Mouse (Mus musculus) liver, embryonic 14.5 days (tissue): ENCODE measurements at regions not wholly inside any gene's neighbourhood (a gene's known extent, or its start where the extent isn't known, plus 50 kb on each side); places are given as distances from the start of the nearest gene placed in this dataset.

ENCODE experiments used
- ATAC-seq: fragments of 200-750 bp; cut with Nextera tagmentation; 2 replicates; pipeline ENCODE4 v1.8.0; 2017; ENCODE audit warnings: moderate number of reproducible peaks, mild to moderate bottlenecking, moderate library complexity; ENCODE audit not compliant: insufficient read depth
- DNase-seq, 3 experiments: peaks; one replicate each; pipeline ENCODE4 v3.0.0-alpha.2; 2012 to 2013; ENCODE audit warnings: low read depth in 3 of 3, low spot score in 3 of 3
- H3K27ac ChIP-seq: fragments of 300-500 bp; sonication (generic); 2 replicates; pipeline ENCODE4 v1.5.1; 2014; ENCODE audit warnings: moderate library complexity, mild to moderate bottlenecking, control low read depth, inconsistent platforms
- H3K27me3 ChIP-seq: fragments of 300-500 bp; sonication (generic); 2 replicates; pipeline ENCODE4 v1.6.1; 2014; ENCODE audit warnings: mild to moderate bottlenecking, low read length, moderate library complexity; ENCODE audit not compliant: control insufficient read depth, insufficient read depth
- H3K36me3 ChIP-seq: fragments of 300-500 bp; sonication (generic); replicated peaks from 2 replicates; pipeline ENCODE4 v1.6.1; 2014; ENCODE audit warnings: low read depth; ENCODE audit not compliant: control insufficient read depth, insufficient read depth
- H3K4me1 ChIP-seq, 2 experiments: fragments of 200-500 bp in 1 of 2; fragments of 300-500 bp in 1 of 2; sonication (generic) in 1 of 2; replicated peaks; 2 replicates each; pipeline ENCODE4 v1.6.1; 2012 to 2014; ENCODE audit warnings: antibody characterized with exemption in 1 of 2, inconsistent platforms in 1 of 2, low read length in 1 of 2; ENCODE audit not compliant: control insufficient read depth in 2 of 2, insufficient read depth in 2 of 2
- H3K4me2 ChIP-seq: fragments of 300-500 bp; sonication (generic); 2 replicates; pipeline ENCODE4 v1.6.1; 2014; ENCODE audit warnings: low read depth, mild to moderate bottlenecking, control low read depth, moderate library complexity
- H3K4me3 ChIP-seq, 2 experiments: fragments of 200-500 bp in 1 of 2; fragments of 300-500 bp in 1 of 2; sonication (generic) in 1 of 2; 2 replicates each; pipeline ENCODE4 v1.5.1; 2012 to 2014; ENCODE audit warnings: low read depth in 2 of 2, low read length in 2 of 2, mild to moderate bottlenecking in 2 of 2, control low read depth in 1 of 2, inconsistent platforms in 1 of 2, moderate library complexity in 1 of 2; ENCODE audit not compliant: insufficient read depth in 1 of 2
- H3K9ac ChIP-seq: fragments of 300-500 bp; sonication (generic); replicated peaks from 2 replicates; pipeline ENCODE4 v1.6.1; 2014; ENCODE audit warnings: mild to moderate bottlenecking, control low read depth, moderate library complexity
- H3K9me3 ChIP-seq: fragments of 300-500 bp; sonication (generic); 2 replicates; pipeline ENCODE4 v1.6.1; 2016; ENCODE audit warnings: low read length, mixed read lengths; ENCODE audit not compliant: control insufficient read depth
- CTCF ChIP-seq: IDR thresholded peaks from 2 replicates; pipeline ENCODE4 v1.5.1; 2016; ENCODE audit warnings: antibody characterized with exemption, low read depth, control low read depth
- EP300 ChIP-seq: IDR thresholded peaks from 2 replicates; pipeline ENCODE4 v1.6.1; 2016; ENCODE audit warnings: antibody characterized with exemption, low read depth
- WGBS: fragments of 180-500 bp; shearing (Covaris S2); extraction: QIAGEN DNeasy Blood & Tissue Kit; methylation state at CpG from one replicate; pipeline ENCODE4 v1.1.7; 2014; ENCODE audit not compliant: insufficient replicate concordance; 5-methylcytosine and 5-hydroxymethylcytosine counted together

GRCm38 (mm10) chr14:68022925-68023324 lies 1271.2 kb downstream of the Synb start:
- ATAC-seq (no peak), DNase-seq (no peak)
- Histone ChIP-seq H3K4me2 (no peak overlapping the region), H3K27me3 (no peaks in the 10 kb centered on the region), H3K4me1 (no peaks in the 10 kb centered on the region), H3K4me3 (no peak overlapping the region), H3K9ac (no peak overlapping the region), H3K36me3 (no peaks in the 10 kb centered on the region), H3K9me3 (no peaks in the 10 kb centered on the region), H3K27ac (no peak overlapping the region)
- TF ChIP-seq CTCF: no peak
- TF ChIP-seq EP300: no peak
- 66% methylated on average over 10 of the region's 10 CpGs for WGBS

- Histone ChIP-seq H3K4me1 (no peaks in the 10 kb centered on the region), H3K9ac (no peak overlapping the region), H3K9me3 (no peaks in the 10 kb centered on the region), H3K27ac (no peak overlapping the region), H3K4me2 (no peak overlapping the region), H3K27me3 (no peaks in the 10 kb centered on the region), H3K4me3 (no peak overlapping the region), H3K36me3 (no peaks in the 10 kb centered on the region)
- ATAC-seq (no peak), DNase-seq (no peak)
- 35% methylated on average over 7 of the region's 7 CpGs for WGBS
- TF ChIP-seq EP300 (no peak), CTCF (no peak)
Observed at GRCm38 (mm10) chr14:68021240-68021639, 1272.9 kb downstream of the Synb start.

- no peak overlapping the region for H3K27ac ChIP-seq
- H3K36me3 ChIP-seq: no peaks in the 10 kb centered on the region
- DNase-seq: no peak
- H3K4me1 ChIP-seq: no peaks in the 10 kb centered on the region
- H3K9ac ChIP-seq: no peak overlapping the region
- WGBS: 75% methylated on average over 6 of the region's 6 CpGs
- no peak for ATAC-seq
- H3K27me3 ChIP-seq: no peaks in the 10 kb centered on the region
- H3K9me3 ChIP-seq: no peaks in the 10 kb centered on the region
- H3K4me3 ChIP-seq: no peak overlapping the region
- TF ChIP-seq EP300 (no peak), CTCF (no peak)
- H3K4me2 ChIP-seq: no peak overlapping the region
Observed at GRCm38 (mm10) chr14:68020769-68021168, 1273.3 kb downstream of the Synb start.

- Histone ChIP-seq H3K9me3 (no peaks in the 10 kb centered on the region), H3K9ac (no peak overlapping the region), H3K4me2 (no peak overlapping the region), H3K36me3 (no peaks in the 10 kb centered on the region), H3K27me3 (no peaks in the 10 kb centered on the region), H3K4me1 (no peaks in the 10 kb centered on the region), H3K4me3 (no peak overlapping the region), H3K27ac (no peak overlapping the region)
- no peak for ATAC-seq
- no peak for TF ChIP-seq EP300
- TF ChIP-seq CTCF: no peak
- no peak for DNase-seq
Observed at GRCm38 (mm10) chr14:68018686-68019085, 1275.4 kb downstream of the Synb start.

GRCm38 (mm10) chr14:67996790-67997417 lies 1297.2 kb downstream of the Synb start:
- 71% methylated on average over 7 of the region's 7 CpGs for WGBS
- Histone ChIP-seq H3K4me1 (no peaks in the 10 kb centered on the region), H3K36me3 (no peaks in the 10 kb centered on the region), H3K4me3 (no peak overlapping the region), H3K9me3 (no peaks in the 10 kb centered on the region), H3K27me3 (no peaks in the 10 kb centered on the region), H3K27ac (no peak overlapping the region), H3K4me2 (no peak overlapping the region), H3K9ac (no peak overlapping the region)
- no peak for ATAC-seq
- no peak for TF ChIP-seq EP300
- no peak for TF ChIP-seq CTCF
- no peak for DNase-seq
